Mouse (Mus musculus): Measurements from ENCODE around the gene Araf.

Gene Araf

DNA sequence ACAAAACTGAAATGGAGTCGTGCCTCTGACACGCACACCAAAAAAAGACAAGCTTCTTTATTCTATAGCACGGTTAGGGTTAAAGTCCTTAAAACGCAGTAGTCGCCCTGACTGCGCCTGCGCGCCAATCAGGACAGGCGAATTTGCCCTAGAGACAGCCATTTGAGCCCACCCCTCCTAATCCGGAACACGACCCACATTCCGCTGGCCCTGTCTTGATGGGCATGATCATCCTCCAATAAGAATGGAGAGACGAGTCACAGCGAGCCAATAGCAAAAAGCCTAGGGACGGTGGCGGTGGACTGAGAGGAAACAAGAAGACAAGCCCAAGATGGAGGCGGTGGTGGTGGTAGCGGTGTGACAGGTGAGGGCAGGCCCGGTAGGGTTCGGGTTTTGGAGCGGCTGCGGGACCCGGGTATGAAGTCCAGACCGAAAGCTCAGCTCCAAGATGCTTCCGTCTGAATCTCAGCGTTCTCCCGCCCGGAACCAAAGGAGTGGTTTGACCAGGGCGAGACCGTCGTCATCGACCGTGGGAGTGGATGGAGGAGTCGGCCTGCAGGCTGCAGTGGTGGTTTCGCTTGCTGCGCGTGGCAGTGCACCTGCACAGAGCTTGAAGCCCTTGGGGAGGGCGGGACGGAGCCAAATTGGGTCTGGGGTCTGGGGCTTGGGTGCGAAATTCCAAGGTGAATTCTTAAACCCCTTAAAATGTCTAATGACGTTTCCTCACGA, 50.8 kb downstream of the Araf start:
- peak; percentile 95 for DNase-seq (ENCODE audit: low read depth, low spot score)

DNA sequence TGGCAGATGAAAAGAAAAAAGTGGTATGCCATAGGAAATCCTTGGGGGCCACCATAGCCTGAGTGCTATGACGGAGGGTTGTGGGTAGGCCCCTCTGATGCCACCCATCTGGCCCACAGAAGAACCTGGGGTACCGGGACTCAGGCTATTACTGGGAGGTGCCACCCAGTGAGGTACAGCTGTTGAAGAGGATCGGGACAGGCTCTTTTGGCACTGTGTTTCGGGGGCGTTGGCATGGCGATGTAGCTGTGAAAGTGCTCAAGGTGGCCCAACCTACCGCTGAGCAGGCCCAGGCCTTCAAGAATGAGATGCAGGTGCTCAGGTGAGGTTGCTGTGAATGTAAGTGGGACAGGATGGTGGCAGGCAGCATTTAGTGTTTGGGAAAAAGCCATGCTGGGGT, 56.2 kb downstream of the Araf start:
- DNase-seq (ENCODE audit: low read depth, low spot score), result no peak

- no peak for DNase-seq (ENCODE audit: low read depth, low spot score)
Observed at GRCm38 (mm10) chrX:20861453-20862104, 64.0 kb downstream of the Araf start.

- DNase-seq (ENCODE audit: low read depth, low spot score), result no peak
Observed at GRCm38 (mm10) chrX:20862105-20863065, 64.8 kb downstream of the Araf start.

DNA sequence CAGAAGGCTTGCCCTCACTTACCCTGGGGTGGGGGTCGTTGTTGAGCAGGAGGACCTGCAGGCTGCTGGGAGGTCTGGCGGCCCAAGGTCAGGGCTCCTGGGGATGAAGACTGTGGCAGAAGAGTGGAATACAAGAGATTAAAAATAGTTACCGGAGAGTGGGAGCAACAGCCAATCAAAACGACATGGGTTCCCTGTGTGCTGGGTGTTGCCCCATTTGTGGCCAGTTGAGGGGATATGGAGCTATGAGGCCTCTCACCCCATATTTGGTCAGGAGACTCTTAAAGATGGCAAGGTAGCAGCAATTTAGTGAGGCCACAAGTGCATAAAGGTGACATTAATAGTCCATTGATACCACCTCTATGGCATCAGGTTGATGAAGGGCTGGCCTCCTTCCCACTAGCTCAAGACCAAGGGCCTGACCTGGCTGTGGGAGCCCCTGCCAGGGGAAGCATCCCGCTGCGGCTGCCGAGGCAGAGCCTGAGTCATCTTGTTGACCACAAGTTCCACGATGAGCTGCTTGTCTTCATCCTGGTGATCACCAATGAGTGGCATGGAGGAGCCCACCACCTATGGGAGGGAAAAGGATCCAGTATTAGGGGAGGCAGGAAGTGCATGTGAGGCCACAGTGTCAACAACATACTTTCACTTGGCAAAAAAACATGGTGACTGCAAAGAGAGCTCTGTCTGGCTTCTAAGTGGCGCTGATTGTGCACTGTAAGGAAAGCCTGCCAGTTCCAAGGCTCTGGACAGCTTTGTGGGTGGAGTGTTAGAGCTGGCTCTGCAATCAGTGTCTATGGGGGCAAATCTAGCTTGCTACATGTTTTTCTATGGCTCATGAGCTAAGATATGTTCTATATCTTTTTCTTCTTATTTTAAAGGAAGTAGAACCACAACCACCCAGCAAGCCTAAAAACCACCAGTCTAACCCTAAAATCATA, 65.8 kb downstream of the Araf start:
- peak; percentile 40 for DNase-seq (ENCODE audit: low read depth, low spot score)

GRCm38 (mm10) chrX:20868091-20868490, 70.5 kb downstream of the Araf start:
- no peak for DNase-seq (ENCODE audit: low read depth, low spot score)

GRCm38 (mm10) chrX:20869203-20869602, 71.6 kb downstream of the Araf start:
- no peak for DNase-seq (ENCODE audit: low read depth, low spot score)

- DNase-seq (ENCODE audit: low read depth, low spot score), result no peak
Observed at GRCm38 (mm10) chrX:20869962-20870513, 72.4 kb downstream of the Araf start, which contains the start of gene Timp1. Gene Timp1, plus strand, starts transcription at chrX:20870166.

- DNase-seq (ENCODE audit: low read depth, low spot score), result no peak
Observed at GRCm38 (mm10) chrX:20872928-20873500, 75.4 kb downstream of the Araf start.

- DNase-seq (ENCODE audit: low read depth, low spot score), result no peak
Observed at GRCm38 (mm10) chrX:20875241-20875640, 77.6 kb downstream of the Araf start.

GRCm38 (mm10) chrX:20910074-20910473, 112.5 kb downstream of the Araf start:
- no peak for DNase-seq (ENCODE audit: low read depth, low spot score)
